Mouse (Mus musculus): Measurements from ENCODE around the gene Hist1h2be.
"Not testable (repeated sequence)": the region's sequence is repeated elsewhere in the genome, so short reads cannot be mapped to it uniquely, and the experiment has no call there.

Hist1h2be gene

GRCm38 (mm10) chr13:23620733-23621531 is at the start of gene Hist1h2be:
TSS of gene Hist1h2be (minus strand) at chr13:23621124.
- peak; percentile 89 for DNase-seq (ENCODE audit: extremely low read depth, low read depth, low spot score)

GRCm38 (mm10) chr13:23662536-23662935 is 41.6 kb upstream of the Hist1h2be start:
- no peak for DNase-seq (ENCODE audit: extremely low read depth, low read depth, low spot score)

GRCm38 (mm10) chr13:23659636-23660366 is 38.9 kb upstream of the Hist1h2be start:
- no peak for DNase-seq (ENCODE audit: extremely low read depth, low read depth, low spot score)

DNA sequence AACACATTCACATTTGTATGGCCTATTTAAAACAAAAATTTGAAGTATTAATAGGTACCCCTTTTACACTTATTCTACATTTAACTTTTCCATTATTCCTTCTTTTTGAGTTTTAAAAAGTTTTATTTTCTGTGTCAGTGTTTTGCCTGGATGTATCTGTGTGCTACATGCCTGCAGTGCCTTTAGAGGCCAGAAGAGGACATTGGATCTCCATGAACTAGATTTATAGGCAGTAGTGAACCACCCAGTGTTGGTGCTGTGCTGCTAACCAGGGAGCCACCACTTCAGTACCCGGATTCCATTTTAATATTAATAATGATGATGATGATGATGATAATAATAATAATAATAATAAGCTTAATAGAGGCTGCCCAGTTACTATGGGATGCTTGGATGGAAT is 9.7 kb upstream of the Hist1h2be start:
- DNase-seq (ENCODE audit: extremely low read depth, low read depth, low spot score) = no peak

GRCm38 (mm10) chr13:23622861-23623450 is 2.0 kb upstream of the Hist1h2be start:
- DNase-seq (ENCODE audit: extremely low read depth, low read depth, low spot score) = no peak

DNA sequence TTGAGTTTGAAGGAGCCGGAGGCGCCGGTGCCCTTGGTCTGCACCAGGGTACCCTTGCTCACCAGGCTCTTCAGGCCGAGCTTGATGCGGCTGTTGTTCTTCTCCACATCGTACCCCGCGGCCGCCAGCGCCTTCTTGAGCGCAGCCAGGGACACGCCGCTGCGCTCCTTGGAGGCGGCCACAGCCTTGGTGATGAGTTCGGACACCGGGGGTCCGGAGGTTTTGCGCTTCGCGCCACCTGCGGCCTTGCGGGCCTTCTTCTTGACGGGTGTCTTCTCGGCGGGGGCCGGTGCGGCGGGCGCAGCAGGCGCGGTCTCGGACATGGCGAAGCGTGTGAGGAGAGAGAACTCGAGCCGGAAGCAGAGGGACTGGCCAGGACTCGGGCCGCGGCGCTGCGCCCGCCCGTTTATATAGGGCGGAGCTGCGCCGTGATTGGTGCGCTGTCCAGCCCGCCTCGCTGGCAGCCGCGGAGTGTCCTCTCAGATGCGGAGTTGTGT is 1.3 kb upstream of the Hist1h2be start, which contains the start of gene Hist1h1e:
Gene Hist1h1e, minus strand, starts transcription at position 384 of the 497 bp plus-strand sequence.
- DNase-seq (ENCODE audit: extremely low read depth, low read depth, low spot score) = not testable (repeated sequence)

GRCm38 (mm10) chr13:23621532-23622174 is 729 bp upstream of the Hist1h2be start:
- peak; percentile 80 for DNase-seq (ENCODE audit: extremely low read depth, low read depth, low spot score)

DNA sequence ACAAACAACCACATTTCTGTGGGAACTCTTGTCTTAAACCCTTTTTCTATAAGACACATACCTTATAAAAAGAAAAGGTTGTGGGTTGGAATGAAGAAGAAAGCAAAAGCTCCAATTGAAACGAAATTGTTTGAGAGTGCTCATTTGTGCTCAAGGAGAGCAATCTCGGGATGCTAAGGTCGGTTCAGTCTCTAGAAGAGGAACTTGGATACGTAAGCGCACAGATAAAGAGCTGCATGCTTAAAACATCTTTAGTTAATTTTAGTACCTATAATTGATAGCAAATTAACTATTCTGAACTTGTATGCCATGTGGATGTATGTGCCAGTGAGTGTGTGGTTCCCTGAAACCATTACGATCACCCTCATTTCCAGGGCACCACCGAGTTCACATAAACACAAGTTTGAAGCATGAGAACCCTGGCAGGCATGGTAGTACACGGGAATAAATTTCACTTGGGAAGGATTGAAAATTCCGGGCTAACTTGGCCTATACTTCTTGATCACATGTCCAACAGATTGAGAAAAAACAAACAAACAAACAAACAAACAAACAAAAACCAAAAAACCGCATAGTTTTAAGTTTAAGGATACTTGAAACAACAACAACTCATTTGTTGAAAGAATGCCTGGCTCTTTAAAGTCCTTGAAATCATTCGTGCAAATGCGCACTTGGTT is 730 bp downstream of the Hist1h2be start:
- DNase-seq (ENCODE audit: extremely low read depth, low read depth, low spot score) = no peak

GRCm38 (mm10) chr13:23611638-23612037 is 9.3 kb downstream of the Hist1h2be start:
- DNase-seq (ENCODE audit: extremely low read depth, low read depth, low spot score) = no peak

DNA sequence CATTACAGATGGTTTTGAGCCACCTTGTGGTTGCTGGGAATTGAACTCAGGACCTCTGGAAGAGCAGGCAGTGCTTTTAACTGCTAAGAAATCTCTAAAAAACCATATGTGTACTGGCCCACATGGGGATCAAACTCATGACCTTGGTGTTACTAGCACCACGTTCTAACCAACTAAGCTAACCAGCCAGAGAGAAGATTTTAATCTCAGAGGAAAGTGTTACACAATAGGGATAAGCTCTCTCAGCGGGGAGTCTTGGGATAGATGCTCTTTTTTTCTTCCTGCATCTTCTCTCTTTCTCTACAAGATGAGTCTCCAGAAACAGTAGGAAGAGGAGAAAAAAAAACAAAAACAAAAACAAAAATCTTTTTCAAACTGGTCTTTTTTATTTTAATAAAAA is 10.5 kb downstream of the Hist1h2be start:
- no peak for DNase-seq (ENCODE audit: extremely low read depth, low read depth, low spot score)

DNA sequence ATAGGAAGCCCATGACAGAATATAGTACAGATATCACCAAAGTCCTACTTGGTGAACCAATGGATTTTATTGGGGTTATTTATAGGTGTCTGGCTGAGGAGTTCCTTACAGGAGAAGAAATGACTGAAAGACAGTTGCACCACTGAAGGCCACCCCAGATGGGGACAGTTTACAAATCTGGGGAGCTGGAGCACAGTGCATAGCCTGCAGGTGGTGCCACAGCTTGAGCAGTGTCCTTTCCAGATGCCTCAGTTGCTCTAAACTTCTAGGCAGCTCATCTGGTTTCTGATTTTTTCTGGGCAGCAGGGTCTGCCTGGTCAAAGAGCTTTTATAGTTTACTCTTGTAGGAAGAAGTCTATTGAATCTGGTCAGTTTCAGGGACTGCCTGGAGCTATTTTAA is 11.1 kb downstream of the Hist1h2be start:
- DNase-seq (ENCODE audit: extremely low read depth, low read depth, low spot score) = no peak

DNA sequence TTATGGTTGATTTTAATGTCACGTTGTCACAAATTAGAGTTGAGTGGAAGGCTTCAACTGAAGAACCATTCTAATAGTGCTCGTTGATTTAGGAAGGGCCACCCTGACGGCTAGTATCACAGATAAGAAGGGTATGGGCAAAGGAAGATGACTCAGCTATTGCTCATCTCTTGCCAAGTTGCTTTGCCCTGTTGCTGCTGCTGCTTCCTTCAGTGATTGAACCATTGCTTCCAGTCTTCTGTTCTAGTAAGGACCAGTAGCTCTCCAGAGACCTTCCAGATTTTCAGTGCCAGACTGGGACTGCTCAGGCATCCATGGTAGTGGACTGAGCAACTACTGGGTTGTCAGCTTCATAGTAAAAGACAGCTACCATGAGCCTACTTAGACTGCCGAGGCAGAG is 11.7 kb downstream of the Hist1h2be start:
- DNase-seq (ENCODE audit: extremely low read depth, low read depth, low spot score) = no peak

DNA sequence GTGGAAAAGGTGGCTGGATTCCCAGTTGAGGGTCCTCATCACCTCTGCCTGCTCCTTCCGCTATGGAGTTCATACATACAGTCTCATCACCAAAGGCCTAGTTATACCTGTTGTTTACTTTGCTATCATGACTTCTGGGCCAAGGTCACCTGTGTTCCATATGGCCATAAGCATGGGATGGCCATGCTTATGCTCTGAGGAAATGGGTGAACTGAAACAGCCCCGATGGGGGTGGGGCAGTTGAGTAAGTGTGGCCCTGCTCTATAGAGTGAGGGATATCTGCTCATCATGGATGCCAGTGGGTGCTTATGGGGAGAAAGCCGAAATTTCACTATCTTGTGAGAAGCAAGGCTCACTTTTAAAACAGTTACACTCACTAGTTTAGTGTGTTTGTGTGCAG is 15.9 kb downstream of the Hist1h2be start:
- DNase-seq (ENCODE audit: extremely low read depth, low read depth, low spot score) = no peak

GRCm38 (mm10) chr13:23604452-23604851 is 16.5 kb downstream of the Hist1h2be start:
- DNase-seq (ENCODE audit: extremely low read depth, low read depth, low spot score) = no peak

GRCm38 (mm10) chr13:23603182-23603699 is 17.7 kb downstream of the Hist1h2be start:
- DNase-seq (ENCODE audit: extremely low read depth, low read depth, low spot score) = no peak

- no peak for DNase-seq (ENCODE audit: extremely low read depth, low read depth, low spot score)
Observed at GRCm38 (mm10) chr13:23597957-23598356, 23.0 kb downstream of the Hist1h2be start.

- no peak for DNase-seq (ENCODE audit: extremely low read depth, low read depth, low spot score)
Observed at GRCm38 (mm10) chr13:23595622-23596372, 25.1 kb downstream of the Hist1h2be start.

DNA sequence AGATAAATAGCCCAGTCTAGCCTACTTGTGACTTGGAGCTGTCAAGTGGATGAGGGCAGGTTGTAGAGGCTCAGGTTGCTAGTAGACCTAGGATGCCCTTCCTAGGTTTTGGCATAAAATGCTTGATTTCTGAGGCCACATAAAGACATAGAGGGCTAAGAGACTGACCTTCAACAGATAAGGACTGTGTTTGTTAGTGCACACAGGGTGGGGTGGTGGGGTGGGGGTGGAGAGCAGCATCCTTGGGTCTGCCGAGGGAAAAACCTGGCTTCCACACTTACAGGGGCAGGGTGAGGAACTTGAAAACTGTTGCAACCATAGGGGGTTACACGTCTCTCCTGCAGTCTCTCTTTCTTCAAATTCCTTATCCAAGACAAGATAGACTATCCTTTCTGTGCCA is 25.7 kb downstream of the Hist1h2be start:
- DNase-seq (ENCODE audit: extremely low read depth, low read depth, low spot score) = no peak

DNA sequence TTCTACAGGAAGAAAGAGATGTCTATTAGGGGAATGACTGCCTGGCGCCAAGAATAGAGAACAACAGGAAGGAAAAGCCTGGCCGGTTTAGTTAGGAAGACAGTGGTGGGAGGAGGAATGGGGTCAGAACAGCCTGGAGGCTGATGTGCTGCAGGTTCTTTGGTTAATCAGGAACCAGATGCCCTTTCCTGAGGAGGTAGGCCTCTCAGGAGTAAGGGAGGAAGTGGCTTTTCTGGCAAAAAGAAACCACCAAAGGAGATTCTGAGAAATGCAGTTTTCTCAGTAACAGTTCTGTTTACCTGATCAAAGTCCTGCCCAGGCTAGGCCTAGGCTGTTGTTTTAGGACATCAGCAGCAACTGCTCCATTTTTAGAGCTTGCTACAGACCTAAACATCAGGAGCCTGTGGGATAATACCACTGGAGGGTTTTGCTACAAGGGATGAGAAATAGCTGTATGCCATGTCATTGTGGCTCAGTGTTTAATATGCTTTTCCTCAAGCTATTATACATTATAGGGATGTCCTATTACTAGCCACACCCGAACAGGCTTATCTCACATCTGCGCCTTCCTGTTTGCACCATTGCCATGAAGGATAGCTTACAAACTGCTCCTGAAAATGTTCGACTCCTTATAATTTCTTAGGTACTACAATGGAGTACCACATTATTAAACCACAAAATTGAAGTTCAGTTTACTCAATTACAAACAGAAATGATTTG is 27.7 kb downstream of the Hist1h2be start:
- DNase-seq (ENCODE audit: extremely low read depth, low read depth, low spot score) = no peak

Data from fat pad, adult 2 months (tissue).